Mouse (Mus musculus) liver, postnatal 0 days (tissue): Measurements from ENCODE around the gene Ints3. TPM values are rescaled to one million over a fixed set of nuclear protein-coding genes. Genes with fewer than 3 reads are reported as not detected.

Experiments
- ATAC-seq: fragments of 200-750 bp; cut with Nextera tagmentation; 2 replicates; pipeline ENCODE4 v1.8.0; 2017; ENCODE audit warnings: mild to moderate bottlenecking, moderate library complexity
- DNase-seq: peaks from one replicate; pipeline ENCODE4 v3.0.0-alpha.2; 2016
- H3K27ac ChIP-seq: fragments of 300-500 bp; sonication (generic); 2 replicates; pipeline ENCODE4 v1.5.1; 2014; ENCODE audit warnings: antibody characterized with exemption, moderate library complexity, mild to moderate bottlenecking, low read depth
- H3K27me3 ChIP-seq: fragments of 300-500 bp; sonication (generic); 2 replicates; pipeline ENCODE4 v1.6.1; 2014; ENCODE audit warnings: low read length, control low read depth, mixed read lengths; ENCODE audit not compliant: insufficient read depth
- H3K36me3 ChIP-seq: fragments of 300-500 bp; sonication (generic); replicated peaks from 2 replicates; pipeline ENCODE4 v1.6.1; 2014; ENCODE audit warnings: mild to moderate bottlenecking, control low read depth, low read length, moderate library complexity, mixed read lengths; ENCODE audit not compliant: insufficient read depth
- H3K4me1 ChIP-seq: fragments of 300-500 bp; sonication (generic); 2 replicates; pipeline ENCODE4 v1.6.1; 2014; ENCODE audit warnings: antibody characterized with exemption, mild to moderate bottlenecking, control low read depth; ENCODE audit not compliant: insufficient read depth
- H3K4me2 ChIP-seq: fragments of 300-500 bp; sonication (generic); 2 replicates; pipeline ENCODE4 v1.6.1; 2014; ENCODE audit warnings: low read depth, mild to moderate bottlenecking, low read length, moderate library complexity, mixed read lengths
- H3K4me3 ChIP-seq: fragments of 300-500 bp; sonication (generic); 2 replicates; pipeline ENCODE4 v1.5.1; 2014; ENCODE audit warnings: low read depth, low read length
- H3K9ac ChIP-seq: fragments of 300-500 bp; sonication (generic); replicated peaks from 2 replicates; pipeline ENCODE4 v1.6.1; 2014; ENCODE audit warnings: mild to moderate bottlenecking, moderate library complexity
- H3K9me3 ChIP-seq: fragments of 300-500 bp; sonication (generic); 2 replicates; pipeline ENCODE4 v1.6.1; 2016; ENCODE audit warnings: mild to moderate bottlenecking, control low read depth, low read length, mixed read lengths
- CTCF ChIP-seq: sonication (generic); IDR thresholded peaks from 2 replicates; pipeline ENCODE4 v1.5.1; 2016; ENCODE audit warnings: antibody characterized with exemption, low read depth
- EP300 ChIP-seq: IDR thresholded peaks from 2 replicates; pipeline ENCODE4 v1.6.1; 2016; ENCODE audit warnings: antibody characterized with exemption, low read depth, mild to moderate bottlenecking
- WGBS: fragments of 180-500 bp; shearing (Covaris S2); extraction: QIAGEN DNeasy Blood & Tissue Kit; methylation state at CpG from one replicate; pipeline ENCODE4 v1.1.7; 2014; ENCODE audit not compliant: insufficient replicate concordance; 5-methylcytosine and 5-hydroxymethylcytosine counted together
- polyA plus RNA-seq: library from polyadenylated mRNA; unstranded; fragments of >200 nt; fragmentation: Nextera tagmentation; extraction: Ambion mirVana; gene quantifications from 2 replicates; pipeline ENCODE4 v1.2.1, GENCODE M21; 2015

Ints3 gene
- polyA plus RNA-seq, 1 experiment from 2014 or later = 4.6 TPM

DNA sequence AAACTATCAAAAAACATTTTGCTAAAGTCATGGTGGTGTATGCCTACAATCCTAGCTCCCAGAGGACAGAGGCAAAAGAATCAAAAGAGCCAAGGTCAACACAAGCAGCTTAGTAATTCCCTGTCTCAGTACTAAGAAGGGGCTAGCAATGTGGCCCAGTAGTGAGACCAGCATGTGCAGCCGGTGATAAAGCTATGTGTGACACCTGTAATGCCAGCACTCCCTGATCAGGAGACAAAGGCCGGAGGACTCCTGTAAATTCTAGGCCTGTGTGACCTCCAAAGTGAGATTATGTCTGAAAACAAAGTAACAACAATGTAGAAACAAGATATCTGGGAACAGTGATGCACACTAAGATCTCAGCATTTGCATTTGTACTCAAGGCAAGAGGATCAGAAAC lies 7.9 kb downstream of the Ints3 start:
- Histone ChIP-seq H3K27ac (no peak overlapping the region), H3K36me3 (peaks cover 25% of the 10 kb centered on the region), H3K4me1 (peaks cover 23% of the 10 kb centered on the region), H3K27me3 (no peaks in the 10 kb centered on the region), H3K4me3 (no peak overlapping the region), H3K9me3 (no peaks in the 10 kb centered on the region), H3K4me2 (no peak overlapping the region), H3K9ac (no peak overlapping the region)
- TF ChIP-seq EP300 (no peak), CTCF (no peak)
- ATAC-seq = no peak
- WGBS = 70% methylated on average over 2 of the region's 2 CpGs
- no peak for DNase-seq

DNA sequence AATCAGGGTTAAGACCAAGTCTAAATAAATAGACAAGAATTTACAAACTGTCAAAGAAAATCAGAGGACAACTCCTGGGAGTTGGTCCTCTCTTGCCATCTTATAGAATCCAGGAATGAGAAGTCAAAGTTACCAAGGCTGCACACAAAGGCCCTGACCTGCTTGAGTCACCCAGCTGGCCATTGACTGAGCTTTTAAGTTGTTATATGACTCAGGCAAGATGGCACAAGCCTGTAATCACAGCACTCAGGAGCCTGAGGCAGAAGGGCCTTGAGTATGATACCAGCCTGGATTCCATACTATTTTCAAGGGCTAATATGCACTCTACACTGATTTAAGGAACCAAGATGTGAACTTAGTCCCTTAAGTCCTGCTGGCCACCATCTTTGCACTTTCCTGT lies 9.9 kb downstream of the Ints3 start:
- Histone ChIP-seq H3K27me3 (no peaks in the 10 kb centered on the region), H3K4me2 (no peak overlapping the region), H3K36me3 (peaks cover 37% of the 10 kb centered on the region), H3K9me3 (no peaks in the 10 kb centered on the region), H3K4me1 (peaks cover 11% of the 10 kb centered on the region; the same call in 1 of the 2 replicates), H3K9ac (no peak overlapping the region), H3K4me3 (no peak overlapping the region), H3K27ac (no peak overlapping the region)
- ATAC-seq (no peak), DNase-seq (no peak)
- TF ChIP-seq EP300 (no peak), CTCF (no peak)

GRCm38 (mm10) chr3:90420696-90421095 lies 12.7 kb downstream of the Ints3 start:
- no peak for ATAC-seq

GRCm38 (mm10) chr3:90413011-90413396 lies 20.4 kb downstream of the Ints3 start:
- H3K27ac ChIP-seq = no peak overlapping the region; the same call in 1 of the 2 replicates
- no peak overlapping the region for H3K9ac ChIP-seq
- peaks cover 6% of the 10 kb centered on the region for H3K4me1 ChIP-seq
- no peaks in the 10 kb centered on the region for H3K27me3 ChIP-seq
- H3K36me3 ChIP-seq = peaks cover 58% of the 10 kb centered on the region
- no peak overlapping the region for H3K4me3 ChIP-seq
- H3K9me3 ChIP-seq = no peaks in the 10 kb centered on the region
- no peak for DNase-seq
- 82% methylated on average over 3 of the region's 3 CpGs for WGBS
- no peak for ATAC-seq
- H3K4me2 ChIP-seq = no peak overlapping the region
- no peak for TF ChIP-seq EP300
- TF ChIP-seq CTCF = no peak

More at GRCm38 (mm10) chr3:90420696-90421095, 12.7 kb downstream of the Ints3 start:
- WGBS = 81% methylated on average over 6 of the region's 6 CpGs
- no peaks in the 10 kb centered on the region for H3K27me3 ChIP-seq
- no peak for TF ChIP-seq CTCF
- no peak for TF ChIP-seq EP300
- H3K4me3 ChIP-seq = no peak overlapping the region
- no peak overlapping the region for H3K9ac ChIP-seq
- H3K4me2 ChIP-seq = no peak overlapping the region
- no peak for DNase-seq
- H3K27ac ChIP-seq = no peak overlapping the region
- peaks cover 51% of the 10 kb centered on the region for H3K36me3 ChIP-seq
- H3K4me1 ChIP-seq = peaks cover 9% of the 10 kb centered on the region
- H3K9me3 ChIP-seq = no peaks in the 10 kb centered on the region

GRCm38 (mm10) chr3:90412312-90413010 lies 21.0 kb downstream of the Ints3 start:
- no peak overlapping the region for H3K4me3 ChIP-seq
- H3K4me2 ChIP-seq = no peak overlapping the region
- 44% methylated on average over 5 of the region's 5 CpGs for WGBS
- H3K27ac ChIP-seq = no peak overlapping the region
- H3K27me3 ChIP-seq = no peaks in the 10 kb centered on the region
- DNase-seq = peak; percentile 79
- H3K4me1 ChIP-seq = peaks cover 3% of the 10 kb centered on the region
- no peaks in the 10 kb centered on the region for H3K9me3 ChIP-seq
- peaks cover 61% of the 10 kb centered on the region for H3K36me3 ChIP-seq
- no peak overlapping the region for H3K9ac ChIP-seq
- peak; percentile 59 for ATAC-seq
- TF ChIP-seq EP300 (no peak), CTCF (peak; percentile 93)

GRCm38 (mm10) chr3:90408721-90409120 lies 24.7 kb downstream of the Ints3 start:
- H3K36me3 ChIP-seq = peaks cover 79% of the 10 kb centered on the region
- H3K9me3 ChIP-seq = no peaks in the 10 kb centered on the region
- no peak for TF ChIP-seq EP300
- TF ChIP-seq CTCF = no peak
- DNase-seq (no peak), ATAC-seq (no peak)
- H3K9ac ChIP-seq = no peak overlapping the region; the same call in 1 of the 2 replicates
- H3K4me1 ChIP-seq = peaks cover 3% of the 10 kb centered on the region
- H3K27me3 ChIP-seq = no peaks in the 10 kb centered on the region
- no peak overlapping the region for H3K4me3 ChIP-seq
- no peak overlapping the region for H3K4me2 ChIP-seq
- no peak overlapping the region for H3K27ac ChIP-seq
- WGBS = 60% methylated on average over 3 of the region's 3 CpGs
